Mouse (Mus musculus) stomach, postnatal 0 days (tissue): ENCODE results near the gene Nek7. TPM values are rescaled to one million over a fixed set of nuclear protein-coding genes. Genes with fewer than 3 reads are reported as not detected.

Source experiments
- ATAC-seq: fragments of 200-750 bp; cut with Nextera tagmentation; 2 replicates; pipeline ENCODE4 v1.8.0; 2017; ENCODE audit not compliant: low FRiP score, low TSS enrichment
- DNase-seq: peaks from one replicate; pipeline ENCODE4 v3.0.0-alpha.2; 2016; ENCODE audit warnings: low spot score
- H3K27ac ChIP-seq: fragments of 300-500 bp; sonication (generic); replicated peaks from 2 replicates; pipeline ENCODE4 v1.5.1; 2014; ENCODE audit warnings: mild to moderate bottlenecking, control low read depth
- H3K27me3 ChIP-seq: fragments of 300-500 bp; sonication (generic); 2 replicates; pipeline ENCODE4 v1.6.1; 2014; ENCODE audit warnings: low read length; ENCODE audit not compliant: control insufficient read depth, insufficient read depth
- H3K36me3 ChIP-seq: fragments of 300-500 bp; sonication (generic); 2 replicates; pipeline ENCODE4 v1.6.1; 2014; ENCODE audit warnings: low read length, mixed read lengths; ENCODE audit not compliant: control insufficient read depth, insufficient read depth
- H3K4me1 ChIP-seq: fragments of 300-500 bp; sonication (generic); replicated peaks from 2 replicates; pipeline ENCODE4 v1.6.1; 2014; ENCODE audit warnings: antibody characterized with exemption; ENCODE audit not compliant: control insufficient read depth, insufficient read depth
- H3K4me2 ChIP-seq: fragments of 300-500 bp; sonication (generic); replicated peaks from 2 replicates; pipeline ENCODE4 v1.6.1; 2014; ENCODE audit warnings: low read depth, mild to moderate bottlenecking, control low read depth, moderate library complexity
- H3K4me3 ChIP-seq: fragments of 300-500 bp; sonication (generic); 2 replicates; pipeline ENCODE4 v1.5.1; 2014; ENCODE audit warnings: low read depth, low read length, control low read depth
- H3K9ac ChIP-seq: fragments of 300-500 bp; sonication (generic); 2 replicates; pipeline ENCODE4 v1.6.1; 2014; ENCODE audit warnings: mild to moderate bottlenecking, low read length, control low read depth, mixed read lengths
- H3K9me3 ChIP-seq: fragments of 300-500 bp; sonication (generic); 2 replicates; pipeline ENCODE4 v1.6.1; 2016; ENCODE audit warnings: low read length; ENCODE audit not compliant: control insufficient read depth
- CTCF ChIP-seq: IDR thresholded peaks from 2 replicates; pipeline ENCODE4 v1.5.1; 2016; ENCODE audit warnings: antibody characterized with exemption, low read depth, mild to moderate bottlenecking, moderate library complexity
- EP300 ChIP-seq: optimal IDR thresholded peaks from 2 replicates; pipeline ENCODE3; 2016; ENCODE audit warnings: antibody characterized with exemption
- WGBS: fragments of 180-500 bp; shearing (Covaris S2); extraction: QIAGEN DNeasy Blood & Tissue Kit; methylation state at CpG from one replicate; pipeline ENCODE4 v1.1.7; 2014; 5-methylcytosine and 5-hydroxymethylcytosine counted together
- polyA plus RNA-seq: library from polyadenylated mRNA; unstranded; fragments of >200 nt; fragmentation: Nextera tagmentation; extraction: Ambion mirVana; gene quantifications from 2 replicates; pipeline ENCODE4 v1.2.1, GENCODE M21; 2015

Nek7 gene
- polyA plus RNA-seq, 1 experiment from 2014 or later = 40.0 TPM

DNA sequence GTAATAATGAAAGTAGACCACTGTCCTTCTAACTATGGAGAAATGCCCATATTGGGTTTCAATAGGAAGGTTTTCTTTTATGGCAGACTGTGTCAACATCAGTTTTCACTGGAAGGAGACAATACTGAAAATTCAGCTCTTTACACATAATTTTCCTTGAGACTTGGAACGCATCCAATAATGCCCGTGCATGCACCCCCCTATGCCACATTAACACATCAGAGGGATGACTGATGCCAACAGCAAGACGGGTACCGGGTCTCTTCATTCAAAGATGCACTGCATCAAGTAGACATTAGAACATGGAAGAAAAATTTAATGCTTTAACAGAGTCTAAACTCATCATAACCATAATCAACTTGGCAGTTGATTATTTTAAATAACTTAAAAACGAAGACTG is 101.7 kb downstream of the Nek7 start:
- WGBS = 61% methylated on average over 5 of the region's 5 CpGs
- DNase-seq (no peak), ATAC-seq (no peak)
- Histone ChIP-seq H3K27me3 (no peaks in the 10 kb centered on the region), H3K4me2 (no peak overlapping the region), H3K9ac (no peak overlapping the region), H3K4me3 (no peak overlapping the region), H3K9me3 (no peaks in the 10 kb centered on the region), H3K36me3 (peaks cover 3% of the 10 kb centered on the region; the same call in 1 of the 2 replicates), H3K27ac (no peak overlapping the region), H3K4me1 (no peaks in the 10 kb centered on the region; the same call in 1 of the 2 replicates)
- no peak for TF ChIP-seq EP300
- no peak for TF ChIP-seq CTCF

DNA sequence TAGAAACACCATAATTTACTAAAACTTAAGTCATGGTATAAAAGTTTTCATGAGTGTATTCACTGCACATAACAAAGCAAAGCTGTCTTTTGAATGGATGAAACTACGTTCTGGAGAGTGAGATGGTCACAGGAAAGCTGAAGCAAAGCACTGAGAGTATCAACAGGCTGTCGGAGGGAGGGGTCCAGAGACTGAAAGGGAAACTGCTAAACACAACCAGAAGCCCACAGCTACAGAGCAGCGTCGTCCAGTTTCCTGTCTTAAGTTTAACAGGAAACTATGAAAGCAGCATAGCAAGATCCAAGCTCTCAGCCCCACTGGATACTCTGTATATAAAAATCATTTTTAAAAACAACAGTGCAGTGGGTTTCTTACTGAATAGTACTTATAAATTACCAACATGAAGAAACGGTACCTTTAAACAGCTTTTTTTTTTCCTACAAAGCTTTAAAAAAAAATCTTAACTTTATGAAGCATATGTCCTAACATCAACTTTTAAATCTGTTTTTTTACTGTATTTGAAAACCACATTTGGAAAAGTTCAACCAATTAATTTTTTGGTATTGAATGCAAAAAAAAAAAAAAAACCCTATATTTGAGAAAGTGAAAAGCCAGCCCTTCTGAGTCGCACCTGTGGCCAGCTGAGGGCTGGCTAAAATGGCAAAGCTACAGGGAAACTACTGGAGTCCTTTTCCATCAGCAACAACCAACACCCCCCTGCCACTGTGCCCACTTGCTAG is 102.4 kb downstream of the Nek7 start:
- Histone ChIP-seq H3K9me3 (no peaks in the 10 kb centered on the region), H3K4me3 (no peak overlapping the region), H3K27me3 (no peaks in the 10 kb centered on the region), H3K4me1 (no peaks in the 10 kb centered on the region; the same call in 1 of the 2 replicates), H3K27ac (no peak overlapping the region), H3K4me2 (0 out of 2 replicates have a peak overlapping the region, but pooled peaks have one; percentile 29), H3K36me3 (peaks cover 3% of the 10 kb centered on the region; the same call in 1 of the 2 replicates), H3K9ac (no peak overlapping the region)
- WGBS = 43% methylated on average over 6 of the region's 6 CpGs
- ATAC-seq (no peak), DNase-seq (no peak)
- no peak for TF ChIP-seq CTCF

DNA sequence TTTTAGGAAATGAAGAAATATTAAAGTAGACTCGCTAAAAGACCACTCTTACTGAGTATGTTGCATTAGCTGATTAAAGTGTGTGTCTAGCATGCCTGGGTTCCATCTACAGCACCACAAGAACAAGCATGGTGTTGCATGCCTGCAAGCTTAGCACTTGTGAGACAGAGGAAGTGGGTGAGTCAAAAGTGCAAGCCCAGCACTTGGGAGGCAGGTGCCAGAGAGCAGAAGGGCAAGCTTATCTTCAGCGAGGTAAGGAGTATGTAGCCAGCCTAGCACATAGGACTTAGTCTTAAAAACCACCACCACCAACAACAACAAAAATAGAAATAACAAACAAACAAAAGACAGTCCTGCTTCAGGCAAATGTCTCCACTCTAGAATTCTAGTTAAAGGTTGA is 103.0 kb downstream of the Nek7 start:
- Histone ChIP-seq H3K4me2 (0 out of 2 replicates have a peak overlapping the region, but pooled peaks have one; percentile 29), H3K4me1 (no peaks in the 10 kb centered on the region; the same call in 1 of the 2 replicates), H3K27ac (no peak overlapping the region), H3K9me3 (no peaks in the 10 kb centered on the region), H3K27me3 (no peaks in the 10 kb centered on the region), H3K36me3 (peaks cover 3% of the 10 kb centered on the region; the same call in 1 of the 2 replicates), H3K9ac (no peak overlapping the region), H3K4me3 (no peak overlapping the region)
- ATAC-seq (no peak), DNase-seq (no peak)
- TF ChIP-seq CTCF = no peak
- TF ChIP-seq EP300 = no peak
- 78% methylated on average over 2 of the region's 2 CpGs for whole genome bisulfite sequencing

DNA sequence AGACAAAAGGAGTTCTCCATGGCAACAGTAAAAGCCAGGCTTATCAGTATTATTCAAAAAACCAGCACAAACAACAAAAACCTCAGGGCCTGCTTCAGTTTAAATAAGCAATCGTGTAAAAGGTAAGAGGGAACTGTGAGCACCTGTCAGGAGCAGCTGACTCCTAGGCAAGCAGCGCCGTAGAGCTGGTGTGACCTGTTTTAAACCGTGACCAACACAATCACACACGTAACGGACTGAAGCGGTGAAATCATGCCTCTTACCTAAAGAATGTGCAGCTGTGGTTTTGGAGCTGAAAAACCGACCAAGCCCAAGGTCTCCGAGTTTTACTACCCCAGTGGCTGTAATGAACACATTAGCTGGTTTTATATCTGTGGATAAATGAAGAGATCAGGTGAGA is 104.6 kb downstream of the Nek7 start:
- no peaks in the 10 kb centered on the region for H3K27me3 ChIP-seq
- no peak for TF ChIP-seq EP300
- no peak for TF ChIP-seq CTCF
- 56% methylated on average over 9 of the region's 9 CpGs for WGBS
- peak; percentile 87; the same call in 1 of the 2 replicates for ATAC-seq
- no peaks in the 10 kb centered on the region; the same call in 1 of the 2 replicates for H3K4me1 ChIP-seq
- H3K4me2 ChIP-seq = no peak overlapping the region
- H3K27ac ChIP-seq = no peak overlapping the region
- no peak overlapping the region for H3K4me3 ChIP-seq
- H3K36me3 ChIP-seq = peaks cover 3% of the 10 kb centered on the region; the same call in 1 of the 2 replicates
- no peak overlapping the region for H3K9ac ChIP-seq
- H3K9me3 ChIP-seq = no peaks in the 10 kb centered on the region
- DNase-seq = peak; percentile 54

DNA sequence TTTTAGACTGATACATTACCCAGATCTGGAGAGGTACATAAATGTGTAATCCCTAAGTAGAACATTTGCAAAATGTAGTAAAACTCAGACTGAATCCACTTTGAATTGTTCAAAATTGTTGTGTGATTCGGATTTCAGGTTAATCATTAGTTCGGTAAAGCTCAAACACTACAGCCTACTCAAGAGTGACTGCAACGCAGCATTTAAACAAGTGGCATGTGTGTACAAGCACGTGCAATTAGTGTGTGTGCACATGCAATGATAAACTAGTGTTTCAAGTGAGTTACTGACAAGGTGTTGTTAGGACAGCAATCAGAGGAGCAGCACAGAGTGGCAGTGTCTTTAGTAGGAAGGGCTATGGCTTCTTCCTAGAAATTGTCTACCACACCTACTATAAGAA is 106.0 kb downstream of the Nek7 start:
- no peak overlapping the region for H3K27ac ChIP-seq
- H3K36me3 ChIP-seq = peaks cover 3% of the 10 kb centered on the region; the same call in 1 of the 2 replicates
- H3K4me2 ChIP-seq = no peak overlapping the region
- no peak for TF ChIP-seq CTCF
- TF ChIP-seq EP300 = no peak
- WGBS = 57% methylated on average over 4 of the region's 4 CpGs
- ATAC-seq (no peak), DNase-seq (no peak)
- no peaks in the 10 kb centered on the region; the same call in 1 of the 2 replicates for H3K4me1 ChIP-seq
- no peak overlapping the region for H3K9ac ChIP-seq
- H3K27me3 ChIP-seq = no peaks in the 10 kb centered on the region
- H3K9me3 ChIP-seq = no peaks in the 10 kb centered on the region
- no peak overlapping the region for H3K4me3 ChIP-seq

DNA sequence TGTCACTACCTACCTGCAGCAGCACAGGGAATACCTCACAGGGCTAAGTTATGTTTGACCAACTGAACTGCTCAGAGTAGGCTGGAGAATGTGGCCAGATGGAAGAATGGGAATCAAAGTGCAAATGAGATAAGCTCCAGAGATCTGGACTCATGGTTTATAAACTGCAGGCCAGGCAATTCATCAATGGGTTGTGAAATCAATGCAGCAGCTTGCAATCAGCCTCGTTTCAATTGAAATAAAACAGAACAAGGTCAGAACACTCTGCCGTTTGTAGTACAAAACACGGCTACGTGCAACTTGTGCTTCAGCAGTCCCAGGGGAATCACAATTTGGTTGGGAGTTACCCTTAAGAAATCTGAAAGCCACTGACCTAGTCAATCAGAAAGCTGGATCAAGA is 109.4 kb downstream of the Nek7 start:
- Histone ChIP-seq H3K9me3 (no peaks in the 10 kb centered on the region), H3K27me3 (no peaks in the 10 kb centered on the region), H3K4me2 (no peak overlapping the region), H3K9ac (no peak overlapping the region), H3K27ac (no peak overlapping the region), H3K4me3 (no peak overlapping the region), H3K4me1 (no peaks in the 10 kb centered on the region), H3K36me3 (peaks cover 3% of the 10 kb centered on the region; the same call in 1 of the 2 replicates)
- WGBS = 36% methylated on average over 4 of the region's 4 CpGs
- peak; percentile 50; the same call in 1 of the 2 replicates for ATAC-seq
- no peak for DNase-seq
- TF ChIP-seq EP300 (no peak), CTCF (no peak)
